Mouse (Mus musculus) spleen, adult 12 weeks (tissue): ENCODE data around the gene Prkci.

Source experiments
- DNase-seq: peaks from one replicate; pipeline ENCODE4 v3.0.0; 2022; ENCODE audit warnings: low spot score

Gene Prkci

GRCm38 (mm10) chr3:30995283-30995898 is at the start of gene Prkci:
TSS of gene Prkci (plus strand) at chr3:30995747.
- DNase-seq = peak; percentile 90

- no peak for DNase-seq
These were observed 43.9 kb upstream of the Prkci start for GRCm38 (mm10) chr3:30951652-30952051.

- no peak for DNase-seq
These were observed 43.1 kb upstream of the Prkci start for GRCm38 (mm10) chr3:30952273-30953070.

- no peak for DNase-seq
These were observed 39.2 kb upstream of the Prkci start for GRCm38 (mm10) chr3:30956327-30956726.

GRCm38 (mm10) chr3:30958709-30959108 is 36.8 kb upstream of the Prkci start:
- DNase-seq = no peak

GRCm38 (mm10) chr3:30959868-30960831 is 35.4 kb upstream of the Prkci start:
- DNase-seq = no peak

GRCm38 (mm10) chr3:30963100-30963499 is 32.4 kb upstream of the Prkci start:
- no peak for DNase-seq

- DNase-seq = no peak
These were observed 31.3 kb upstream of the Prkci start for GRCm38 (mm10) chr3:30964216-30964615.

GRCm38 (mm10) chr3:30965644-30966043 is 29.9 kb upstream of the Prkci start:
- DNase-seq = no peak

GRCm38 (mm10) chr3:30968531-30969092 is 26.9 kb upstream of the Prkci start:
- DNase-seq = peak; percentile 42

GRCm38 (mm10) chr3:30969104-30969581 is 26.4 kb upstream of the Prkci start, which contains the start of gene Phc3:
TSS of gene Phc3 (minus strand) at chr3:30969415.
- peak; percentile 75 for DNase-seq

- peak; percentile 49 for DNase-seq
These were observed 20.3 kb upstream of the Prkci start for GRCm38 (mm10) chr3:30975102-30975754.

- no peak for DNase-seq
These were observed 18.4 kb upstream of the Prkci start for GRCm38 (mm10) chr3:30976991-30977603.

GRCm38 (mm10) chr3:30981616-30982380 is 13.7 kb upstream of the Prkci start:
- no peak for DNase-seq

- DNase-seq = no peak
These were observed 12.5 kb upstream of the Prkci start for GRCm38 (mm10) chr3:30982924-30983536.

- peak; percentile 37 for DNase-seq
These were observed 7.9 kb upstream of the Prkci start for GRCm38 (mm10) chr3:30987396-30988318.

GRCm38 (mm10) chr3:30992161-30992560 is 3.4 kb upstream of the Prkci start:
- DNase-seq = no peak

- peak; percentile 45 for DNase-seq
These were observed 2.4 kb upstream of the Prkci start for GRCm38 (mm10) chr3:30993066-30993573.
